Mouse (Mus musculus): ENCODE results near the gene Rala.
"Not testable (repeated sequence)": the region's sequence is repeated elsewhere in the genome, so short reads cannot be mapped to it uniquely, and the experiment has no call there.

Rala gene

GRCm38 (mm10) chr13:17944078-17944917 is at the start of gene Rala:
Gene Rala, minus strand, starts transcription at chr13:17944239.
- peak; percentile 92 for DNase-seq (ENCODE audit: low spot score)

GRCm38 (mm10) chr13:17993515-17993847 is 49.4 kb upstream of the Rala start:
- DNase-seq (ENCODE audit: low spot score) = no peak

- DNase-seq (ENCODE audit: low spot score) = peak; percentile 90
Observed at GRCm38 (mm10) chr13:17992697-17993514, 48.9 kb upstream of the Rala start, which contains the start of gene Yae1d1. Gene Yae1d1, minus strand, starts transcription at chr13:17993349.

GRCm38 (mm10) chr13:17992009-17992408 is 48.0 kb upstream of the Rala start:
- no peak for DNase-seq (ENCODE audit: low spot score)

- DNase-seq (ENCODE audit: low spot score) = peak; percentile 21
Observed at GRCm38 (mm10) chr13:17983194-17983593, 39.2 kb upstream of the Rala start.

GRCm38 (mm10) chr13:17982634-17983033 is 38.6 kb upstream of the Rala start:
- no peak for DNase-seq (ENCODE audit: low spot score)

GRCm38 (mm10) chr13:17976854-17977739 is 33.1 kb upstream of the Rala start:
- no peak for DNase-seq (ENCODE audit: low spot score)

GRCm38 (mm10) chr13:17975891-17976290 is 31.9 kb upstream of the Rala start:
- no peak for DNase-seq (ENCODE audit: low spot score)

GRCm38 (mm10) chr13:17975457-17975856 is 31.4 kb upstream of the Rala start:
- DNase-seq (ENCODE audit: low spot score) = no peak

- no peak for DNase-seq (ENCODE audit: low spot score)
Observed at GRCm38 (mm10) chr13:17974734-17975133, 30.7 kb upstream of the Rala start.

GRCm38 (mm10) chr13:17960613-17961012 is 16.6 kb upstream of the Rala start:
- no peak for DNase-seq (ENCODE audit: low spot score)

GRCm38 (mm10) chr13:17954282-17954681 is 10.2 kb upstream of the Rala start:
- no peak for DNase-seq (ENCODE audit: low spot score)

- not testable (repeated sequence) for DNase-seq (ENCODE audit: low spot score)
Observed at GRCm38 (mm10) chr13:17950581-17950980, 6.5 kb upstream of the Rala start.

GRCm38 (mm10) chr13:17949555-17949954 is 5.5 kb upstream of the Rala start:
- no peak for DNase-seq (ENCODE audit: low spot score)

- no peak for DNase-seq (ENCODE audit: low spot score)
Observed at GRCm38 (mm10) chr13:17943306-17944077, 547 bp downstream of the Rala start.

- no peak for DNase-seq (ENCODE audit: low spot score)
Observed at GRCm38 (mm10) chr13:17942338-17942737, 1.7 kb downstream of the Rala start.

GRCm38 (mm10) chr13:17907309-17907708 is 36.7 kb downstream of the Rala start:
- DNase-seq (ENCODE audit: low spot score) = no peak

GRCm38 (mm10) chr13:17901474-17901873 is 42.6 kb downstream of the Rala start:
- DNase-seq (ENCODE audit: low spot score) = no peak

- no peak for DNase-seq (ENCODE audit: low spot score)
Observed at GRCm38 (mm10) chr13:17900641-17901040, 43.4 kb downstream of the Rala start.

GRCm38 (mm10) chr13:17897040-17897439 is 47.0 kb downstream of the Rala start:
- DNase-seq (ENCODE audit: low spot score) = no peak

- no peak for DNase-seq (ENCODE audit: low spot score)
Observed at GRCm38 (mm10) chr13:17891545-17891944, 52.5 kb downstream of the Rala start.

Measured in testis, postnatal 14 days (tissue).